Mouse (Mus musculus) megakaryocyte, embryonic 14.5 days (primary cell): ENCODE results near the gene Lyrm9. TPM values are rescaled to one million over a fixed set of nuclear protein-coding genes. Genes with fewer than 3 reads are reported as not detected.

Source experiments
- H3K27me3 ChIP-seq: replicated peaks from 2 replicates; pipeline ENCODE3; 2012; ENCODE audit warnings: inconsistent platforms
- H3K36me3 ChIP-seq: replicated peaks from 2 replicates; pipeline ENCODE3; 2012; ENCODE audit warnings: low read length, inconsistent platforms, mixed read lengths
- H3K4me1 ChIP-seq: 2 replicates; pipeline ENCODE4 v1.6.1; 2012; ENCODE audit warnings: inconsistent platforms
- H3K4me3 ChIP-seq: replicated peaks from 2 replicates; pipeline ENCODE3; 2012; ENCODE audit warnings: moderate library complexity, mild to moderate bottlenecking, inconsistent platforms
- H3K9me3 ChIP-seq: 2 replicates; pipeline ENCODE4 v1.6.1; 2012; ENCODE audit warnings: inconsistent platforms
- FLI1 ChIP-seq: IDR thresholded peaks from 2 replicates; pipeline ENCODE4 v1.6.1; 2012; ENCODE audit warnings: low read length, inconsistent platforms, mixed read lengths
- GATA1 ChIP-seq: IDR thresholded peaks from 3 replicates; pipeline ENCODE4 v1.6.1; 2012; ENCODE audit warnings: mixed read lengths, low read length, inconsistent platforms, borderline replicate concordance
- polyA plus RNA-seq: library from polyadenylated mRNA; stranded (reverse); fragments of >175 nt; gene quantifications from 2 replicates; pipeline ENCODE4 v1.2.3, GENCODE M21; 2012; ENCODE audit warnings: low replicate concordance; ENCODE audit not compliant: insufficient read depth

Lyrm9 gene
- polyA plus RNA-seq, 1 experiment = 120 TPM

DNA sequence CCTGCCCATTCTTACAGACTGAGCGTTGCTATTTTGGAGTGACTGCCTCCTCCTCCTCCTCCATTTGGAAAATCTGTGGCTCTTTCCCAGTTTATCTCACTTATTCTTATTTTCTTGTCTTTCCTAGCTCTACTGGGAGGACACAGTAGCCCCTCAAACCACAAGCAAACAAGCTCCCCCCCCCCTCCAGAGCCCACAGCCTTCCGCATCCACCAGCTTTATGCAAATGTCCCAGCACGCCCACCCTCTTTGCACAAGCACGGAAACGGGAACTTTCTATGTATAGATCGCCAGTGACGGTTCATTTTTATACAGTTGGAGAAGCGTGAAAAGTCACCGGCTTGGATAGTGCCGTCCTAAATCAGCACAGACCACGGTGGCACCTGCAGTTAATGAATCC lies 33.9 kb upstream of the Lyrm9 start:
- TF ChIP-seq GATA1 (no peak), FLI1 (no peak)
- Histone ChIP-seq H3K27me3 (no peaks in the 10 kb centered on the region), H3K4me3 (peak overlapping the region; percentile 87), H3K36me3 (no peaks in the 10 kb centered on the region), H3K4me1 (peaks cover 47% of the 10 kb centered on the region), H3K9me3 (no peaks in the 10 kb centered on the region)

DNA sequence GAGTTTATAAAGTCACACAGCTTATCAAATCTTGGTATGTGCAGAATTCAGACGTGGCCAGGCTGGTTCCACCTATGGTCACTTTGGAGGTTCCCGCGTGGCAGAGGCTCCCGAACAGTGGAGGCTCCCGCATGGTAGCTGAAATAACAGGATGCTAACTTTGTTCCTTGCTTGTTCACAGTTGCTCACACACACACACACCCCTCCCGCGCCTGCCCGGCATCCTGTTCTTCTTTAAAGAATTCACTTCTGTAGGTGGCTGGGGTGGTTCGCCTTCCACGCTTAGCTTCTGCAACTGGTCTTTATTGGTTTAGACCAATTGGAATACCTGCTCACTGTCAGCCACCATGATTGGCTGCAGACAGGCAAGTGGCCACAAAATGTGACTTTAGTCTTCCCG lies 33.3 kb upstream of the Lyrm9 start:
- no peaks in the 10 kb centered on the region for H3K9me3 ChIP-seq
- TF ChIP-seq FLI1 = no peak
- TF ChIP-seq GATA1 = no peak
- H3K4me3 ChIP-seq = peak overlapping the region; percentile 87
- no peaks in the 10 kb centered on the region for H3K27me3 ChIP-seq
- peaks cover 51% of the 10 kb centered on the region for H3K4me1 ChIP-seq
- H3K36me3 ChIP-seq = no peaks in the 10 kb centered on the region

DNA sequence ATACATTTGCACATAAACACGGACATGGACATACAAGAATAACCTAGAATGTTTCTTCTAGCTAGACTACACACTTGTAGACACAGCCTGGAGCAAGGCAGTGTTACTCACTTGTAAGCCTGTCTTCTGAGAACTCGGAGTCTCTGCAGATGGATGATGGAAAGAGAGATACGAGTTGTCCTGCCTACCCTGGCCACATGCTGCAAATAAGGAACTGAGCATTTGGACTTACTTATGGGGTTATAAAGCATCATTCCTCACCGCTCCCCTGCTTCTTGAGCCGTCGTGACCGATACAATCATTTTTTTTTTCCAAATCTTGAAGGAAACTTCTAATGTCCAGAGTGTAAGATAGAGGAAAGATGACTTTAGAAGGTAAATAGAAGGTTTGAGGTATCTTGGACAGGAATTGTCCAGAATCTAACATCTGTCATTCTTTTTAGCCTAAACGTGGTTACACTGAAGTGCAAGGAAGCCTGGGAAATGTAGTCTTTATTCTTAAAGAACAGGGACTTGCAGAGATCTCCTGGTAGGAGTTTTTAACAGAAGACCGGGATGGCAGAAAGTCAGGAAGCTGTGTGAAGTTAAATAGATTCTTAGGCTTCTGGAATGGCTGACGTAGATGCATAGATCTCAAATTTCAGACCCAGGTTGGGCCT lies 30.2 kb upstream of the Lyrm9 start:
- no peaks in the 10 kb centered on the region for H3K9me3 ChIP-seq
- no peaks in the 10 kb centered on the region for H3K36me3 ChIP-seq
- TF ChIP-seq GATA1 = no peak

GRCm38 (mm10) chr11:78801094-78801493 lies 25.3 kb upstream of the Lyrm9 start:
- Histone ChIP-seq H3K4me1 (peaks cover 27% of the 10 kb centered on the region), H3K4me3 (no peak overlapping the region), H3K9me3 (peaks cover 6% of the 10 kb centered on the region; the same call in 1 of the 2 replicates), H3K36me3 (no peaks in the 10 kb centered on the region), H3K27me3 (peaks cover 12% of the 10 kb centered on the region)
- TF ChIP-seq GATA1 = no peak
- no peak for TF ChIP-seq FLI1

More for the DNA sequence above, 30.2 kb upstream of the Lyrm9 start:
- no peak overlapping the region for H3K4me3 ChIP-seq
- H3K27me3 ChIP-seq = no peaks in the 10 kb centered on the region
- peaks cover 46% of the 10 kb centered on the region for H3K4me1 ChIP-seq

DNA sequence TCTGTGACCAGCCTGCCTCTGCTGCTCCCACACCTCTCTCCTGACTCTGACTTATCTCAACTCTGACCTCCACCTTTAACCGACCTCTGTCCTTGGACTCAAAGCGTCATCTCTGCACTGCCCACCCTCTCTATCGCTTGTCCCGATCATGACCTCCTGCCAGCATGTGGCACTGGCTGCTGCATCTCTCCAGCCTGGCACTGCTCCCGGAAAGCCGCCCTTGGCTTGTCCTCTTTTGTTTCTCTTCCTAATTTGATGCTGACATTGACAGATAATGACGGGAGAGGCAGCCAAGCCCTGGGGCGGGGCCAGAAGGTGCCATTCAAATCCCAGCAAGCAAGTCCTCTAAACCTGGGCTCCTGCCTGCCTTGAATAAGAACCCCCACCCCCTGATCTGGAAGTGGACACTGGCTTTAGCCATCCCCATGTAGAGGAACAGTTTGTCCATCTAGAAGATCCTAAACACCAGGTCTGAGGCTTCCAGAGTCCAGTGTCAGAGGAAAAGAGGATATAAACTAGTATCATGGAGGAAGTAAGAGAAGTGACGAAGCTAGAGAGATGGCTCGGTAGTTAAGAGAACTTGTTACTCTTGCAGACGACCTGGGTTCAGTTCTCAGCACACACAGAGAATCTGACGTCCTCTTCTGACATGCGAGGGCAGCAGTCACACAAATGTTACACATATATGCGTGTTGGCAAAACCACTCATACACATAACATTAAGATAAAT lies 22.6 kb upstream of the Lyrm9 start:
- Histone ChIP-seq H3K27me3 (peaks cover 14% of the 10 kb centered on the region), H3K4me3 (no peak overlapping the region), H3K9me3 (peaks cover 6% of the 10 kb centered on the region; the same call in 1 of the 2 replicates), H3K4me1 (peaks cover 34% of the 10 kb centered on the region), H3K36me3 (no peaks in the 10 kb centered on the region)
- TF ChIP-seq GATA1 = no peak
- TF ChIP-seq FLI1 = no peak

DNA sequence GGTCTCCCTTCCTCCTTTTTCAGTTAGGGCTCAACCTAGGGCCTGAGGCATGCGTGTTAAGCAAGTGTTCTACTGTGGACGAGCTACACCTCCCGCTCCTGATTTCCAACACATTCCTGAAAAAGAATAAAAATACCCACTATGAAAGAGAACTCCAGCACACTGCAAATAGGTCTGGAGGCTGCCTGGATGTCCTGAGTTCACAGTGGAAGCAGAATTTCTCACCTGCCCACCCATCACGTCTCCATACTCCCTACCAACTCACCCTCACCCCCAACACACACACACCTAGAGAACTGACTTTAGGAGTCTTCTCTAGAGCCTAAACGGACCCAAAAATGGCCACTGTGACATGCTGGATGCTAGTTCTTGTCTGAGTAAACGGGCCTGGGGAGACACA lies 21.8 kb upstream of the Lyrm9 start:
- H3K36me3 ChIP-seq = no peaks in the 10 kb centered on the region
- peaks cover 14% of the 10 kb centered on the region for H3K27me3 ChIP-seq
- TF ChIP-seq FLI1 (no peak), GATA1 (no peak)
- H3K9me3 ChIP-seq = peaks cover 6% of the 10 kb centered on the region; the same call in 1 of the 2 replicates
- H3K4me3 ChIP-seq = no peak overlapping the region
- H3K4me1 ChIP-seq = peaks cover 40% of the 10 kb centered on the region

- peaks cover 6% of the 10 kb centered on the region; the same call in 1 of the 2 replicates for H3K9me3 ChIP-seq
- no peaks in the 10 kb centered on the region for H3K36me3 ChIP-seq
- H3K4me1 ChIP-seq = peaks cover 45% of the 10 kb centered on the region
- no peak overlapping the region for H3K4me3 ChIP-seq
- H3K27me3 ChIP-seq = peaks cover 14% of the 10 kb centered on the region
- TF ChIP-seq FLI1 = no peak
- no peak for TF ChIP-seq GATA1
These were observed 21.2 kb upstream of the Lyrm9 start for GRCm38 (mm10) chr11:78805198-78805597.

GRCm38 (mm10) chr11:78805691-78806137 lies 20.7 kb upstream of the Lyrm9 start:
- Histone ChIP-seq H3K4me3 (no peak overlapping the region), H3K27me3 (peaks cover 14% of the 10 kb centered on the region), H3K9me3 (peaks cover 6% of the 10 kb centered on the region; the same call in 1 of the 2 replicates), H3K4me1 (peaks cover 45% of the 10 kb centered on the region), H3K36me3 (no peaks in the 10 kb centered on the region)
- TF ChIP-seq FLI1 (no peak), GATA1 (no peak)

- no peaks in the 10 kb centered on the region for H3K36me3 ChIP-seq
- peaks cover 14% of the 10 kb centered on the region for H3K27me3 ChIP-seq
- peaks cover 6% of the 10 kb centered on the region; the same call in 1 of the 2 replicates for H3K9me3 ChIP-seq
- H3K4me1 ChIP-seq = peaks cover 44% of the 10 kb centered on the region
- TF ChIP-seq GATA1 = no peak
- H3K4me3 ChIP-seq = no peak overlapping the region
These were observed 18.9 kb upstream of the Lyrm9 start for GRCm38 (mm10) chr11:78807341-78808108.
